Mouse (Mus musculus): ENCODE measurements around the gene Fam83c. TPM values are rescaled to one million over a fixed set of nuclear protein-coding genes. Genes with fewer than 3 reads are reported as not detected.
A peak's percentile ranks its signal among the peaks of the same experiment; 100 is the strongest.

Fam83c gene
- total RNA-seq, 2 experiments from 2014 or later: not detected

- ATAC-seq (replicated peaks; ENCODE audit: poor library complexity): no peak
Measured at GRCm38 (mm10) chr2:155798613-155799012, 36.0 kb downstream of the Fam83c start.

DNA sequence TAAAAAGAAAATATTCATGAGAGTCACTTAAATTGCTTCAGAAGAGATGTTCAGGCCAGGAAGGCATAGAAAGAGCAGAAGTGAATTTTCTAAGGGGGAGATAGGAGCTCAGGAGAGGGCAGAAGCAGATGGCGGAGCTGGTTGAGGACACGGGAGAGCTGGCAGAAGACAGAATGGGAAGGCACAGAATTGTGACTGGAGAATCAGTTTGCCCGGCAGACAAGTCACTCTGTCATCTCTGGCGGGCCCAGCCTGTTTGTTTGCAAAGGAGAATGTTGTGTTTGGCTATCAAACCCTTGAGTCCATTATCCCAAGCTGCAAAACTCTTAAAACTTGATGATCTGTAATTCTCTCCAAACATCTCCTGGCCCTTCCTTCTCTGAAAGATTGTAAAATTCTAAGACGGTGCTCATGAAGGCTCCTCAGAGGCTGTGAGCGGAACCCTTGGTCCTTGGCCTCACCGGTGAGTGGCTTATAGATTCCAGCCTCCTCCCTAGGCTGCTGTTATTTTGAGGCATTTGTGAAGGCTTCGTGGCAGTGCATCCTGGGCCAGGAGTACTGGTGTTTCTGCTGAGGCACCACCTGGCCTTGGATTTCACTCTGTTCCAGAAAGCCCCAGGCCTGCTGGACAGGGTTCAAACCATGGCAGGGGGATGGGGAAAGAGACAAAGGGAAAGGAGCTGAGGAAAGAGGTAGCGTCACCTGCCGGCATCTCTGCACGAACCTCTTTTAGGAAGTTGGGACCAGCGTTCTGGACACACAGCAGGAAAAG, 39.8 kb downstream of the Fam83c start:
- no peak for ATAC-seq (replicated peaks; ENCODE audit: poor library complexity)

DNA sequence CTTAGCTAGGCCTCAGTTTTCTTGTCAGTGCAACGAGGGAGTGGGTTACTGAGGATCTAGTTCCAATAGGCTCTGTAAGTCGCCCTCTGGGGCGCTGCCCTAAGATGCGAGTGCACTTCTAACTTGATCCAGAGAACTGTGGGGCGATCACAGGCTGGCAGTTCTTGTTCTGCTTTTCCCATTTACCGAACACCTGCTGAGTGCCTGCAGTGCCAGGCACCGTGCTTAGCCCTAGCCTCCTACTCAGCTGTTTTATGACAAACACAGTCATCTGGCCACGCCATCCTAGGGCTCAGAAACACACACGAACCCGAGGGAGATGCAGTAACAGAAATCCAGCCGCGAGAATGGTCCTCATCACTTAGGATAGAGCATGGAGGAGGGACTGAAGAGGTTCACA, 41.8 kb downstream of the Fam83c start:
- ATAC-seq (replicated peaks; ENCODE audit: poor library complexity): no peak

DNA sequence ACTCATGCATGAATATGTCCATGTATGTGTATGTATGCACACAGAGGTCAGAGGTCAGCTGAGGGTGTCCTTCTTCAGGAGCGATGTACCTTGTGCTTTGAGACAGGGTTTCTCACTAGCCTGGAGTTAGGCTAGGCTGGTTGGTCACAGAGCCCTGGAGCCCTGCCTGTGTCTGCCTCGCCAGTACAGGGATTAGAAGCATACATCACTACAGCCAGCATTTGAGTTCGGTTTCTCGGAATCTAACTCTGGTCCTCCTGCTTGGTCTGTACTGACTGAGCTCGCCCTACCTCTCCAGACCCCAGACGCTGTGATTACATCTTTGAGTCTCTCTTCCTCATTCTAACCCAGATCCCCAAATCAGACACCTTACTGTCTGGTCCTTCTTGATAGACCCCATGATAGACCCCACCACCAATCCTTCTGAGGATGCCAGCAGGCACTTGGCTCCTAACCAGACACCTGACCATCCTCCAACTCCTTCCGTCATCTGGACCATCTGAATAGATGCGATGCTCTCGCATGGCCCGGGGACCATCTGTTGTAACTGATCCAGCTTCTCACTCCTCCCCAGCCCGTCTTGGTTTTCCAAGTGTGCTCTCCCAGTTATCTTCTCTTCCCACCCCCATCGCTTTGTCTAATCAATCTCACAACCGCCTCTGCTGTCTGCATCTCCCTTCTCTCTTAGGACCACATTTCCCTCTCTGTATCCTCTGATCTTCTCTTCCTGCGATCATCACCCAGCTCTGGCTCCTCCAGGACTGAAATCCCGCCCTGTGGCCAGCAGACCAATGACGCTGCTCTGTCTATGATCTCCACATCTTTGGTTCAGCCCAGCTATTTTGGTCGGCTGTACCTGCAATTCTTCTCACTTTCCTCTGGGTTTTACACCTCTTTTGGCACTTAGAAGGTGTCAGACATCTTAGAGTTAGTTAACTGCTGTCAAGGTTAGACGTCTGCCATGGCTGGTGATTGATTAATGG, 46.4 kb downstream of the Fam83c start:
- ATAC-seq (replicated peaks; ENCODE audit: poor library complexity): no peak

DNA sequence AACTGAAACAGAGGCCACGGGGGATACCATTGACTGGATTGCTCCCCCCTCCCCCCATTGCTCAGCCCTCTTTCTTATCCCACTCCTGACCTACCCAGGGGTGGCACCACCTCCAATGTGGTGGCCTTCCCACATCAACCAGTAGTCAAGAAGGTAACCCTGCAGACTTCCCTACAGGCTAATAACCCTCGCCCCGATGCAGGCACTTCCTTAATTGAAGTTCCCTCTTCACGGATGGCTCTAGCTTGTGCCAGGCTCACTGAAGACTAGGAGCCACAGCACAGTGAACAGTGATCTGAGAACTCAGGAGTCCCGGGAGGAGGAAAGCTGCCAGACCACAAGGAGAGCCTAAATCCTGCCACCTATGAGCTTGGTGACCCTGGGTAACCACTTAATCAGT, 47.7 kb downstream of the Fam83c start:
- ATAC-seq (replicated peaks; ENCODE audit: poor library complexity): peak; percentile 55; the same call in 1 of the 2 replicates

DNA sequence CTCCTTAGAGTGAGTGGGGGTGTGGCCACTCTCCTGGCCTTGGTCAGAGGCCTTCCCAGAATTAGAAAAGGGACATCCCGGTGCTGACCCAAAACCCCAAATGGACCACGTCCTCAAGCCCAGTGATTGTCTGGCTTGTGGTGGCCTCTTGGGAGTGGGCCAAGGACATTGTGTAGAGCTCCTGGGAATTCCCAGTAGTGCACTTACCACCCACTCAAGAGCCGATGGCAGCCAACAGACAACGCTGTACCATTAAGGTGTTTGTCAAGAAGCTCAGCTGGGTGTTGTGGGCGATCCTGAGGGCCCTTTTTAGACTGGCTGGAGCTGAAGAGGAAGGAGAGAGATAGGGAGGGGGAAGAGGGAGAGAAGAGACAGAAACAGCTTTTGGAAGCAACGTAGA, 50.1 kb downstream of the Fam83c start:
- ATAC-seq (replicated peaks; ENCODE audit: poor library complexity): no peak

- no peak for ATAC-seq (replicated peaks; ENCODE audit: poor library complexity)
Measured at GRCm38 (mm10) chr2:155779506-155779905, 55.1 kb downstream of the Fam83c start.

DNA sequence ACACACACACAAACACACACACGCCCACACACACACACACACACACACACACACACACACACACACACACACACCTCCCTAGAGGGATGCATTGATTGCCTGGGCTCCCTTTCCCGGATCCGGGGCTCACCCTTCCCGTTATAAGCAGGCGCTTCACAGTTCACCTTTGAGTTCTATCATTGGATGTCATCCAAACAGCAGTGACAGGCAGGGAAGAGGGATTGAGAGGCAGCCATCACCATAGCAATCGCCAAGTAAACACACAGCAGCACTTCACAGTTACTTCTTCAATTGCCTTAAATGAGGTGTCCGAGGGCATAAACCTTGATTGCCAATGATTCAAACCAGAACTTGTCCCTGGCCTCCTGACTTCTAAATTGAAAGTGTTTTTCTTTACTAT, 55.6 kb downstream of the Fam83c start:
- no peak for ATAC-seq (replicated peaks; ENCODE audit: poor library complexity)

GRCm38 (mm10) chr2:155778004-155778403, 56.6 kb downstream of the Fam83c start:
- no peak for ATAC-seq (replicated peaks; ENCODE audit: poor library complexity)

GRCm38 (mm10) chr2:155777688-155777985, 57.0 kb downstream of the Fam83c start:
- no peak for ATAC-seq (replicated peaks; ENCODE audit: poor library complexity)

Other genes with a start within 250 kb of the Fam83c start
- gene Gss, start 242.0 kb downstream of the Fam83c start, total RNA-seq (2015): 9.9 and 12.2 TPM in 2 replicates
- 13.4 and 18.2 TPM in 2 replicates for gene Gss, start 242.0 kb downstream of the Fam83c start, total RNA-seq (2017)
- 0.07 TPM in 1 of 2 replicates, not detected in the other for gene Myh7b, start 223.6 kb downstream of the Fam83c start, total RNA-seq (2015)
- not detected in 2 replicates for gene Myh7b, start 223.6 kb downstream of the Fam83c start, total RNA-seq (2017)
- gene Trpc4ap, start 142.5 kb downstream of the Fam83c start, total RNA-seq (2015): 59.0 and 62.9 TPM in 2 replicates
- 73.1 and 89.6 TPM in 2 replicates for gene Trpc4ap, start 142.5 kb downstream of the Fam83c start, total RNA-seq (2017)
- gene Edem2, start 105.4 kb downstream of the Fam83c start, total RNA-seq (2015): 47.1 and 55.0 TPM in 2 replicates
- 58.2 and 70.9 TPM in 2 replicates for gene Edem2, start 105.4 kb downstream of the Fam83c start, total RNA-seq (2017)
- not detected in 2 replicates for gene Gm17581, start 99.0 kb downstream of the Fam83c start, total RNA-seq (2015)
- gene Gm17581, start 99.0 kb downstream of the Fam83c start, total RNA-seq (2017): not detected in 2 replicates
- 0.89 TPM in 1 of 2 replicates, not detected in the other for gene Procr, start 83.7 kb downstream of the Fam83c start, total RNA-seq (2015)
- gene Procr, start 83.7 kb downstream of the Fam83c start, total RNA-seq (2017): 3.1 and 6.1 TPM in 2 replicates
- not detected in 2 replicates for gene Mmp24, start 59.5 kb downstream of the Fam83c start, total RNA-seq (2015)
- under 0.01 TPM in 1 of 2 replicates, not detected in the other for gene Mmp24, start 59.5 kb downstream of the Fam83c start, total RNA-seq (2017)
- 13.2 and 18.8 TPM in 2 replicates for gene BC029722, start 15.4 kb downstream of the Fam83c start, total RNA-seq (2015)
- 13.2 and 14.8 TPM in 2 replicates for gene BC029722, start 15.4 kb downstream of the Fam83c start, total RNA-seq (2017)
- gene Eif6, start 7.9 kb downstream of the Fam83c start, total RNA-seq (2015): 261 and 264 TPM in 2 replicates
- 58.5 and 84.7 TPM in 2 replicates for gene Eif6, start 7.9 kb downstream of the Fam83c start, total RNA-seq (2017)
- gene Uqcc1, start 95.5 kb upstream of the Fam83c start, total RNA-seq (2015): 39.6 and 40.4 TPM in 2 replicates
- 51.5 and 55.1 TPM in 2 replicates for gene Uqcc1, start 95.5 kb upstream of the Fam83c start, total RNA-seq (2017)
- gene Gm15557, start 105.9 kb upstream of the Fam83c start, total RNA-seq (2015): not detected in 2 replicates
- gene Gm15557, start 105.9 kb upstream of the Fam83c start, total RNA-seq (2017): not detected in 2 replicates
- gene Gdf5, start 110.5 kb upstream of the Fam83c start, total RNA-seq (2015): not detected in 2 replicates
- gene Gdf5, start 110.5 kb upstream of the Fam83c start, total RNA-seq (2017): not detected in 2 replicates
- gene Cep250, start 121.6 kb upstream of the Fam83c start, total RNA-seq (2015): 9.6 and 12.7 TPM in 2 replicates
- 30.7 and 44.6 TPM in 2 replicates for gene Cep250, start 121.6 kb upstream of the Fam83c start, total RNA-seq (2017)
- 0.10 and 0.74 TPM in 2 replicates for gene 6430550D23Rik, start 173.1 kb upstream of the Fam83c start, total RNA-seq (2015)
- 0.20 and 0.92 TPM in 2 replicates for gene 6430550D23Rik, start 173.1 kb upstream of the Fam83c start, total RNA-seq (2017)
- gene Ergic3, start 173.2 kb upstream of the Fam83c start, total RNA-seq (2015): 206 and 246 TPM in 2 replicates
- gene Ergic3, start 173.2 kb upstream of the Fam83c start, total RNA-seq (2017): 65.3 and 76.8 TPM in 2 replicates
- gene Fer1l4, start 218.1 kb upstream of the Fam83c start, total RNA-seq (2015): not detected in 2 replicates
- not detected in 2 replicates for gene Fer1l4, start 218.1 kb upstream of the Fam83c start, total RNA-seq (2017)
- gene Spag4, start 230.3 kb upstream of the Fam83c start, total RNA-seq (2015): 1.3 and 1.7 TPM in 2 replicates
- gene Spag4, start 230.3 kb upstream of the Fam83c start, total RNA-seq (2017): 2.6 and 3.3 TPM in 2 replicates